Mouse (Mus musculus) hindbrain, postnatal 0 days (tissue): Measurements from ENCODE around the gene Arih2. TPM values are rescaled to one million over a fixed set of nuclear protein-coding genes. Genes with fewer than 3 reads are reported as not detected.
"Not testable (repeated sequence)": the region's sequence is repeated elsewhere in the genome, so short reads cannot be mapped to it uniquely, and the experiment has no call there.

Experiments
- ATAC-seq: fragments of 200-750 bp; cut with Nextera tagmentation; 2 replicates; pipeline ENCODE4 v1.8.0; 2017; ENCODE audit warnings: mild to moderate bottlenecking, moderate TSS enrichment, moderate library complexity
- DNase-seq: peaks from one replicate; pipeline ENCODE4 v3.0.0-alpha.2; 2015; ENCODE audit warnings: low spot score
- H3K27ac ChIP-seq: fragments of 300-500 bp; sonication (generic); 2 replicates; pipeline ENCODE4 v1.5.1; 2014; ENCODE audit warnings: mild to moderate bottlenecking
- H3K27me3 ChIP-seq: fragments of 300-500 bp; sonication (generic); 2 replicates; pipeline ENCODE4 v1.6.1; 2014; ENCODE audit warnings: low read length, mixed read lengths; ENCODE audit not compliant: insufficient read depth
- H3K36me3 ChIP-seq: fragments of 300-500 bp; sonication (generic); 2 replicates; pipeline ENCODE4 v1.6.1; 2014; ENCODE audit warnings: low read length, mixed read lengths; ENCODE audit not compliant: insufficient read depth
- H3K4me1 ChIP-seq: fragments of 300-500 bp; sonication (generic); 2 replicates; pipeline ENCODE4 v1.6.1; 2014; ENCODE audit warnings: antibody characterized with exemption, low read length, mixed read lengths; ENCODE audit not compliant: insufficient read depth
- H3K4me2 ChIP-seq: fragments of 300-500 bp; sonication (generic); 2 replicates; pipeline ENCODE4 v1.6.1; 2014; ENCODE audit warnings: low read depth, mild to moderate bottlenecking, low read length, moderate library complexity, mixed read lengths
- H3K4me3 ChIP-seq: fragments of 300-500 bp; sonication (generic); 2 replicates; pipeline ENCODE4 v1.5.1; 2014; ENCODE audit warnings: low read length
- H3K9ac ChIP-seq: fragments of 300-500 bp; sonication (generic); replicated peaks from 2 replicates; pipeline ENCODE4 v1.6.1; 2014; ENCODE audit warnings: mild to moderate bottlenecking, low read length, moderate library complexity, mixed read lengths
- H3K9me3 ChIP-seq: fragments of 300-500 bp; sonication (generic); 2 replicates; pipeline ENCODE4 v1.6.1; 2016; ENCODE audit warnings: low read length, mixed read lengths
- CTCF ChIP-seq: IDR thresholded peaks from 2 replicates; pipeline ENCODE4 v1.5.1; 2016; ENCODE audit warnings: antibody characterized with exemption, control low read depth, low read depth
- whole genome bisulfite sequencing: fragments of 180-500 bp; shearing (Covaris S2); extraction: QIAGEN DNeasy Blood & Tissue Kit; methylation state at CpG from one replicate; pipeline ENCODE4 v1.1.7; 2014; 5-methylcytosine and 5-hydroxymethylcytosine counted together
- polyA plus RNA-seq: library from polyadenylated mRNA; unstranded; fragments of >200 nt; fragmentation: Nextera tagmentation; extraction: Ambion mirVana; gene quantifications from 2 replicates; pipeline ENCODE4 v1.2.1, GENCODE M21; 2015
- total RNA-seq: library from RNA; depleted of rRNA; stranded (reverse); fragments of >200 nt; gene quantifications from 2 replicates; pipeline ENCODE4 v1.2.3, GENCODE M21; 2014

The Arih2 gene
- total and polyA plus RNA-seq, 2 experiments from 2014 or later = 39.7 to 54.8 TPM

GRCm38 (mm10) chr9:108608889-108609288 is 40.3 kb downstream of the Arih2 start:
- H3K4me3 ChIP-seq = no peak overlapping the region
- peaks cover 72% of the 10 kb centered on the region for H3K36me3 ChIP-seq
- ATAC-seq = no peak
- WGBS = 97% methylated on average over 4 of the region's 4 CpGs
- H3K4me1 ChIP-seq = no peaks in the 10 kb centered on the region
- H3K9me3 ChIP-seq = no peaks in the 10 kb centered on the region
- TF ChIP-seq CTCF = no peak
- H3K9ac ChIP-seq = no peak overlapping the region
- H3K27me3 ChIP-seq = no peaks in the 10 kb centered on the region
- DNase-seq = no peak
- no peak overlapping the region for H3K27ac ChIP-seq
- no peak overlapping the region for H3K4me2 ChIP-seq

DNA sequence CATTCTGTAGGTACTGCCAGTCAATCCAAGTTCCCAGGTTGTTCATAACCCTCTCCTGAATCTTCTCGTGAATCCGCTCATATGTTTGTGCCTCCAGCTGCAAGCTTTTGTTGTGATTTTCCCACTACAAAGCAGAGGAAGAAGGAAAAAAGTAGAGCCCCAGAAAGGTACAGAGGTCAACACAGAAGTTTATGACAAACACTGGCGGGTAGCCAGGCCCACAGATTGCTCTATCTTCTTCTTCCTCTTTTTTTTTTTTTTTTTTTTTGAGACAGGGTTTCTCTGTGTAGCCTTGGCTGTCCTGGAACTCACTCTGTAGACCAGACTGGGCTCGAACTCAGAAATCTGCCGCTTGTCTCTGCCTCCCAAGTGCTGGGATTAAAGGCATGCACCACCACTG is 41.3 kb downstream of the Arih2 start:
- DNase-seq, ATAC-seq, H3K9ac ChIP-seq, H3K27ac ChIP-seq, H3K4me1 ChIP-seq, H3K4me2 ChIP-seq, H3K27me3 ChIP-seq, H3K4me3 ChIP-seq, H3K9me3 ChIP-seq: not testable (repeated sequence)
- peaks cover 78% of the 10 kb centered on the region for H3K36me3 ChIP-seq
- WGBS = 87% methylated on average over 5 of the region's 5 CpGs

- Histone ChIP-seq H3K36me3 (peaks cover 33% of the 10 kb centered on the region), H3K27me3 (no peaks in the 10 kb centered on the region), H3K9ac (no peak overlapping the region), H3K4me2 (no peak overlapping the region), H3K27ac (no peak overlapping the region), H3K4me1 (no peaks in the 10 kb centered on the region), H3K9me3 (no peaks in the 10 kb centered on the region), H3K4me3 (no peak overlapping the region)
- WGBS = 79% methylated on average over 4 of the region's 4 CpGs
- TF ChIP-seq CTCF = no peak
- DNase-seq = no peak
- ATAC-seq = no peak
Measured at GRCm38 (mm10) chr9:108601986-108602385, 47.2 kb downstream of the Arih2 start.

DNA sequence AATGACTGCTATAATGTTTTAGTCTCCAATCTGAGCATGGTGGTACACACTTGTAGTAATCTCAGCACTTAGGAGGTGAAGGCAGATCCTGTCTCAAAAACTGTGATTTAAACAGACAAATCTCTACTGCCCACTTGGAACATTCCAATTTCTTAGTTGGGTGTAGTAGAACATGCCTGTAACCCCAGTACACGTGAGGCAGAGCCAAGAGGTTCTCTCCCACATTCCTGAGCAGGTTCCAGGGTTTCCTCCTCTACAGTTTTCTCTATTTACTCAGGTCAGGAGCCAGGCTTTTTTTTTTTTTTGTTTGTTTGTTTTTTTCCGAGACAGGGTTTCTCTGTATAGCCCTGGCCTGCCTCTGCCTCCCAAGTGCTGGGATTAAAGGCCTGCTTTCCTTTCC is 49.2 kb downstream of the Arih2 start:
- no peak for TF ChIP-seq CTCF
- H3K36me3 ChIP-seq = peaks cover 18% of the 10 kb centered on the region; the same call in 1 of the 2 replicates
- H3K9me3 ChIP-seq = no peaks in the 10 kb centered on the region
- DNase-seq (no peak), ATAC-seq (no peak)
- no peaks in the 10 kb centered on the region for H3K4me1 ChIP-seq
- H3K9ac ChIP-seq = no peak overlapping the region
- no peak overlapping the region for H3K4me2 ChIP-seq
- H3K27ac ChIP-seq = no peak overlapping the region
- no peak overlapping the region for H3K4me3 ChIP-seq
- H3K27me3 ChIP-seq = no peaks in the 10 kb centered on the region
- WGBS = 56% methylated on average over 2 of the region's 2 CpGs

GRCm38 (mm10) chr9:108599021-108599566 is 50.1 kb downstream of the Arih2 start:
- Histone ChIP-seq H3K27me3 (no peaks in the 10 kb centered on the region), H3K27ac (no peak overlapping the region), H3K4me2 (no peak overlapping the region), H3K9me3 (no peaks in the 10 kb centered on the region), H3K4me1 (no peaks in the 10 kb centered on the region), H3K4me3 (no peak overlapping the region), H3K36me3 (peaks cover 16% of the 10 kb centered on the region; the same call in 1 of the 2 replicates), H3K9ac (no peak overlapping the region)
- peak; percentile 20 for DNase-seq
- no peak for TF ChIP-seq CTCF
- WGBS = 79% methylated on average over 4 of the region's 4 CpGs
- ATAC-seq = no peak

DNA sequence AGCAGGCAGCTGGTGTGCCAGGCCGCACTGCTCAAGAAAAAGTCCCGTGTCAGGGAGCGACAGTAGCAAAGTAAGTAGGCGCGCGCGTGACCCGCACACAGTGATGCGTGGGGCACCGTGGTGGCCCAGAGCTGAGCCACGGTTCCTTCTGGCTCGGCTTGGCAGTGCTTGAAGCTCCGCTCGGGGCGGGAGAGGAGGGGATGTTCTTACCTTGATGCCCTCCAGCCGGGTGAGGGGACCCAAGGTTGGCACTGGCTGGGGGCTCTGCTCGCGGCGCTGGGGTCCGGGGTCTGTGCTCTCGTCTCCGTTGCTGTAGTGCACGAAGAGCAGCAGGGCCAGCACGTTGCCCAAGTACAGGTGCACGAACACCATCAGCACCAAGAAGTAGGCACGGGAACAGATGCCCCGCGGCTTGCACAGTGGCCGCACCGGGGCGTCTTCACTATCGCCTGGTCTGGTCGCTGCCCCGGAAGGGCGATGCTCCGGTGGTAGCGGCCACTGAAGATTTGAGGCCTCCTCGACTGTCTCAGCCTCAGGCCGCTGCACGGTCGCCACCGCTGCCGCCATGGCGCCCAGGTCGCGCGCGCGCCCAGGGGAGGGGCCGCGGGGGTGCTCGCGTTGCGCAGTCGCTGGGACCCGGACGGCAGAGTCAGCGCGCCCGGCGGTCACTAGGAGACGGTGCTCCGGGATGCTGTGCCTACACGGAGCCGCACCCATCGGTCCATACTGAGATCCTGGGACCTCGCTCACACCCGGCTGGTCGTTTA is 52.0 kb downstream of the Arih2 start, which contains the start of gene P4htm:
P4htm (minus strand) TSS at position 670 of the 767 bp plus-strand sequence.
- H3K4me2 ChIP-seq = peak within 1 kb of the TSS; percentile 91
- no peaks in the 10 kb centered on the region for H3K9me3 ChIP-seq
- ATAC-seq (peak; percentile 88), DNase-seq (peak; percentile 84)
- no peaks in the 10 kb centered on the region for H3K36me3 ChIP-seq
- peak within 1 kb of the TSS; percentile 52 for H3K9ac ChIP-seq
- peak within 1 kb of the TSS; percentile 67 for H3K27ac ChIP-seq
- H3K27me3 ChIP-seq = no peaks in the 10 kb centered on the region
- H3K4me3 ChIP-seq = peak within 1 kb of the TSS; percentile 55
- WGBS = 2% methylated on average over 66 of the region's 69 CpGs
- no peaks in the 10 kb centered on the region for H3K4me1 ChIP-seq
- TF ChIP-seq CTCF = peak; percentile 16; the same call in 1 of the 2 replicates

- H3K36me3 ChIP-seq = no peaks in the 10 kb centered on the region
- ATAC-seq = no peak
- DNase-seq = no peak
- WGBS = 90% methylated on average over 3 of the region's 3 CpGs
- 0 out of 2 replicates have a peak, but pooled peaks cover 5% of the 10 kb centered on the region for H3K4me1 ChIP-seq
- no peak overlapping the region for H3K27ac ChIP-seq
- no peaks in the 10 kb centered on the region for H3K27me3 ChIP-seq
- TF ChIP-seq CTCF = no peak
- no peaks in the 10 kb centered on the region for H3K9me3 ChIP-seq
- no peak overlapping the region for H3K4me2 ChIP-seq
- no peak overlapping the region for H3K4me3 ChIP-seq
- H3K9ac ChIP-seq = no peak overlapping the region
Measured at GRCm38 (mm10) chr9:108594354-108594753, 54.8 kb downstream of the Arih2 start.
